Mouse (Mus musculus) lung, adult 2 months (tissue): ENCODE results near the gene Keg1.

Experiments
- CTCF ChIP-seq: fragments of 200-500 bp; IDR thresholded peaks from 2 replicates; pipeline ENCODE4 v1.5.1; 2011; ENCODE audit warnings: mild to moderate bottlenecking, low read length, control low read depth; ENCODE audit not compliant: insufficient read depth
- POLR2A ChIP-seq: fragments of 200-500 bp; IDR thresholded peaks from 2 replicates; pipeline ENCODE4 v1.6.1; 2011; ENCODE audit warnings: low read depth, mild to moderate bottlenecking, control low read depth, low read length, borderline replicate concordance; ENCODE audit errors: extremely low read depth

- TF ChIP-seq POLR2A, result no peak
- no peak for TF ChIP-seq CTCF
These were observed 13.4 kb downstream of the Keg1 start for GRCm38 (mm10) chr19:12708986-12709385.
